Mouse (Mus musculus) thymus, adult 2 months (tissue): ENCODE measurements at regions not wholly inside any gene's neighbourhood (a gene's known extent, or its start where the extent isn't known, plus 50 kb on each side); places are given as distances from the start of the nearest gene placed in this dataset.

ENCODE experiments used
- CTCF ChIP-seq: fragments of 200-500 bp; IDR thresholded peaks from 2 replicates; pipeline ENCODE4 v1.5.1; 2012; ENCODE audit warnings: mild to moderate bottlenecking, control low read depth, low read length, moderate library complexity, borderline replicate concordance; ENCODE audit not compliant: control insufficient read depth, poor library complexity, insufficient read depth; ENCODE audit errors: extremely low read depth
- POLR2A ChIP-seq: fragments of 200-500 bp; IDR thresholded peaks from 2 replicates; pipeline ENCODE4 v1.6.1; 2012; ENCODE audit warnings: mild to moderate bottlenecking, low read length, control low read depth, moderate library complexity; ENCODE audit not compliant: control insufficient read depth, poor library complexity, insufficient read depth; ENCODE audit errors: extremely low read depth

DNA sequence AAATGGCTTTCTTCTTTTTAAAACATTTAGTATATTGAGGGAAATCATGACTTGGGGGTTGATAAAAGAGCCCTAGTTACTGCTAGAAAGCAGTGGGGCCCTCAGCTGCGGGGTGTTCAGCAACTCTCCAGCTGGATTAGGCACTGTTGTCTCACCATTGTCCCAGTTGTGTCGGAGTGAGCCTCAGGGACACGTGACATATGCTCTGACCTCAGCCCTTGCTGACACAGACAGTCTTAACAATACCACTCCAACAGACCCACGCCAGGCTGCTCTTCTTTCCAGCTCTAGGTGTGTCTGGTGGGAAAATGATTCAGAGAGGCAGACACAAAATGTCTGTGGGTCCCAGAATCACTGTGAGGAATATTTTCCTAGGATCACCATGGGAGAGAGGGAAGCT, 170.2 kb upstream of the Dyrk2 start:
- TF ChIP-seq POLR2A (no peak), CTCF (no peak)
